Mouse (Mus musculus) layer of hippocampus, adult 6 months (tissue): ENCODE measurements around the gene Gm904. TPM values are rescaled to one million over a fixed set of nuclear protein-coding genes. Genes with fewer than 3 reads are reported as not detected.

Source experiments
- long read RNA-seq, 2 experiments: library from polyadenylated mRNA; unstranded; transcript quantifications; one replicate each; pipeline ENCODE4 v2.0.0; 2019 to 2020
- microRNA-seq: library from miRNA; unstranded; fragments of <30 nt; microRNA quantifications from one replicate; pipeline ENCODE4 v1.2.0, GENCODE M21; 2020
- polyA plus RNA-seq: library from polyadenylated mRNA; unstranded; fragments of <200 nt; fragmentation: Nextera tagmentation; gene quantifications from 2 replicates; pipeline ENCODE4 v1.2.3, GENCODE M21; 2021

Gm904 gene
- not detected in 2 replicates for polyA plus RNA-seq
- long read RNA-seq, experiment 1: 0 reads
- long read RNA-seq, experiment 2: 0 reads

DNA sequence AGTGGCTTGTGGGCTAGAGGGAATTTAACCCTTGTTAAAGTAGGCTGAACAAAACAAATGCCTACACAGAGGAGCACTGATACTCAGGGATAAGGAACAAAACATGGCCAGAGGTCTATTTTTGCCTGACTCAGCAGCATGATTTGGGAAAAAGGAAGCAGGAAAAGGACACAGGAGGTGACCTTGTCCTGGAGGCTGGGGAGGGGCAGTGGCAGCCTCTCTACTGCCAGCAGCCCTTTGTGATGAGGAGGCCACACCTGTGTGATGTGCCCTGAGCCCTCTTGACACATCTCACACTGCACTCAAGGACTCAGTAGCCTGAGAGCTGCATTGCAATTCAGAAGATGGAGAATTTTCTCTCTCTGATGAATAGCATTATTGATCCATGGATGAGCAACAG, at the start of gene Gm904:
Gm904 (plus strand) TSS at position 301 of the 400 bp plus-strand sequence.

Small RNA genes within 50 kb of the gene (microRNA-seq; reads per million reads assigned to microRNA genes)
- gene Gm23952: not detected
- gene Mir683-2: not detected

Other genes starting within 250 kb of the Gm904 start
- 10.2 and 10.6 TPM in 2 replicates for gene Fbxw17, start 225.4 kb upstream of the Gm904 start, polyA plus RNA-seq
- gene Gm47429, start 199.3 kb upstream of the Gm904 start, polyA plus RNA-seq: not detected in 2 replicates
- not detected in 2 replicates for gene Nutm2, start 175.9 kb upstream of the Gm904 start, polyA plus RNA-seq
- not detected in 2 replicates for gene Gm8765, start 55.1 kb downstream of the Gm904 start, polyA plus RNA-seq